Mouse (Mus musculus) left cerebral cortex, postnatal 14 days (tissue): ENCODE data around the gene Ptpn23. TPM values are rescaled to one million over a fixed set of nuclear protein-coding genes. Genes with fewer than 3 reads are reported as not detected.
"Not testable (repeated sequence)": the region's sequence is repeated elsewhere in the genome, so short reads cannot be mapped to it uniquely, and the experiment has no call there.

Source experiments
- DNase-seq, 2 experiments: peaks; one replicate each; pipeline ENCODE4 v3.0.0; 2021 to 2022; ENCODE audit warnings: low spot score in 2 of 2, mixed read lengths in 1 of 2
- intact Hi-C: fragments of 180-260 bp; cut with DNase I; formaldehyde crosslinking; loops from one replicate; pipeline ENCODE4 v1.15.1; 2025
- total RNA-seq, 2 experiments: library from RNA; stranded (reverse); gene quantifications; 2 replicates each; pipeline ENCODE4 v1.2.3; 2021

Ptpn23 gene
- total RNA-seq, 2 experiments from 2014 or later, result 54.2 to 59.7 TPM

GRCm38 (mm10) chr9:110390843-110391242 lies 17.2 kb downstream of the Ptpn23 start:
- intact Hi-C loops, result no loop called here
- DNase-seq, result no peak

GRCm38 (mm10) chr9:110388011-110388410 lies 20.0 kb downstream of the Ptpn23 start:
- intact Hi-C loops, result no loop called here

DNA sequence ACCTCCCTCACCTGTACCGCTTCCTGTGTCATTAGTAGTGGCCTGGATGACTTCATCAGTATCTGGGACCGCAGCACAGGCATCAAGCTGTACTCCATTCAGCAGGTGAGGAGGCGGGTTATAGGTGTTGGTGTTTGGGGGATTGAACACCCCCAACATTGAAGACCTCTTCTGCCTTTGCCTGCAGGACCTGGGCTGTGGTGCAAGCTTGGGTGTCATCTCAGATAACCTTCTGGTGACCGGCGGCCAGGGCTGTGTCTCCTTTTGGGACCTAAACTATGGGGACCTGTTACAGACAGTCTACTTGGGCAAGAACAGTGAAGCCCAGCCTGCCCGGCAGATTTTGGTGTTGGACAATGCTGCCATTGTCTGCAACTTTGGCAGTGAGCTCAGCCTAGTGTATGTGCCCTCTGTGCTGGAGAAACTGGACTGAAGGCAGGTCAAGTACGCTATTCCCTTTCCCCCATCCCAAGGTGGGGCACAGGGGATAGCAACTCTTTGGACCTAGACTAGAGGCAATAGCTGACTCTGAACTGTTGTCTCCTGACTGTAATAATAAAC lies 23.6 kb downstream of the Ptpn23 start:
- intact Hi-C loops, result no loop called here
- DNase-seq, result no peak

More at GRCm38 (mm10) chr9:110388011-110388410, 20.0 kb downstream of the Ptpn23 start:
- DNase-seq, result no peak

DNA sequence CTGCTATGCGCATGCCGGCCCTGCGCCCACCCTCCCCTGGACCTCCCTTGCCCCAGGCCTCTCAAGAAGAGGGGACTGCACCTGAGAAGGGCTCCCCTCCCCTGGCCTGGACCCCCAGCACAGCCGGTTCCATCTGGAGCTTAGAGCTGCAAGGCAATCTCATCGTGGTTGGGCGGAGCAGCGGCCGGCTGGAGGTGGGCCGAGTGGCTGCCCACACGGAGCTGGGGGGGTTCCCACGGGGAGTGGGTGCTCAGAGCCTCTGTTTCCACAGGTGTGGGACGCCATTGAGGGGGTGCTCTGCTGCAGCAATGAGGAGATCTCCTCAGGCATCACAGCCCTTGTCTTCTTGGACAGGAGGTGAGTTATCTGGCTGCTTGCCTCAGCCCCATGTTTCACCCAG lies 26.7 kb downstream of the Ptpn23 start:
- DNase-seq, result no peak
- intact Hi-C loops, result no loop called here

- intact Hi-C loops, result no loop called here
Observed at GRCm38 (mm10) chr9:110380662-110381061, 27.4 kb downstream of the Ptpn23 start.

DNA sequence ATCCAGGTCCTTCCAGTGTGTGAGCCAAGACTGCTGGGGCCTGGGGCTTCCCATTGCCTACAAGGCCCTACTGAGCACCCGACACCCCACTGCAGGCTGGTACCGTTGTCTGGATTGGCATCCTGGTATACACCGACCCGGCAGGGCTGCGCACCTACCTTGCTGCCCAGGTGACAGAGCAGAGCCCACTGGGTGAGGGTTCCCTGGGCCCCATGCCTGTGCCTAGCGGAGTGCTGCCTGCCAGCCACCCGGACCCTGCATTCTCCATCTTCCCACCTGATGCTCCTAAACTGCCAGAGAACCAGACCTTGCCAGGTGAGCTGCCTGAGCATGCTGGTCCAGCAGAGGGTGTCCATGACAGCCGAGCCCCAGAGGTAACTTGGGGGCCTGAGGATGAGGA lies 28.7 kb downstream of the Ptpn23 start:
- DNase-seq, result no peak
- intact Hi-C loops, result no loop called here

More at GRCm38 (mm10) chr9:110380662-110381061, 27.4 kb downstream of the Ptpn23 start:
- DNase-seq, result no peak

- intact Hi-C loops, result not testable (repeated sequence)
- peak in 1 of 2 experiments; percentile 49 for DNase-seq
Observed at GRCm38 (mm10) chr9:110377655-110378054, 30.4 kb downstream of the Ptpn23 start.

- intact Hi-C loops, result no loop called here
- DNase-seq, result no peak
Observed at GRCm38 (mm10) chr9:110375668-110376067, 32.3 kb downstream of the Ptpn23 start.

DNA sequence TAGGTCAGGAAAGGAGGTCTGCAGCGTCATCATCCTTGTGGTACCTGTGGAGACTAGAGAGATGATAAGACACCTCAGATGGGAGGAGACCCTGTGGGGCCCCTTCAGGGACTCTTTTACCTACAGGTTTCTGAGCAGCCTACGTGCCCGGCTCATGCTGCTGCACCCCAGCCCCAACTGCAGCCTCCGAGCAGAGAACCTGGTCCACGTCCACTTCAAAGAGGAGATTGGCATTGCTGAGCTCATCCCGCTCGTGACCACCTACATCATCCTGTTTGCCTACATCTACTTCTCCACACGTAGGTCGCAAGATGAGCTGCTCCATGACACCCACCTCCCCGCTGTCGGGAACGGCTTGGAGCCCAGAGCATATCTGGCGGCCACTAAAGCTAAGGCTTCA lies 34.1 kb downstream of the Ptpn23 start:
- intact Hi-C loops, result no loop called here
- DNase-seq, result no peak

- DNase-seq, result no peak
- intact Hi-C loops, result no loop called here
Observed at GRCm38 (mm10) chr9:110369860-110370259, 38.2 kb downstream of the Ptpn23 start.

DNA sequence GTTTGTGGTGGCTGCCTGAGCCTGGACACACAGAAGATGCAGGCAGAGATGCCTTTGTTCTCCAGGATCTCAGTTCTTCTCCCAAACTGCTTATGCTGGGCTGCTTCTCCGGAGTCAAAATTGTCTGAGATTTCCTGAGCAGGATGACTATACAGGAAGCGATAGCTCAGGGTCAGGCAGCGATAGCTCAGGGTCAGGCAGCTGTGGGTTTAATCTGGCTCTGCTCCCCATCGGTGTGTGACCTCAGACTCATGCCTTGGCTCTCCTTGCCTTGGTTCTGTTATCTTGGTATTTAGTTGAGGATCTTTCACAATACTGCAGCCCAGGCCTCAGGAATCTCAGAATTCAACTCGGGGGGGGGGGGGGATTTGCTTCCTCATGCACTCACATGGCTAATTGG lies 41.3 kb downstream of the Ptpn23 start:
- DNase-seq, result no peak
- intact Hi-C loops, result no loop called here

DNA sequence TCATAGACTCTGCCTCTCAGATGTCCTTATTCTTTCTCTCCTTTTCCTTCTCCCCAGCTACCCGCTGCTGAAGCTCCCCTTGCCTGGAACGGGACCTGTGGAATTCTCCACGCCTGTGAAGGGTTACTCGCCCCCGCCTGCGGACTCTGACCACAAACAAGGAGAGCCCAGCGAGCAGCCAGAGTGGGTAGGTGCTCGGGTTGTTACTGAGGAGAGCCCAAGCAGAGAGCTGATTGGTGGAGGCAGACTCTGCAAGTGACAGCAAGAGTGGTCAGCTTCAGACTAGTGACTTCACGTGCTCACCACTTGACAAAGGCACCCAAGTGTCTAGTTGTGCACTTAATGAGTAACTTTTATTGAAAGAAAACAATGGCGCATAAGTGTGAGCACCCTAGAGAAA lies 45.7 kb downstream of the Ptpn23 start:
- intact Hi-C loops, result no loop called here
- DNase-seq, result no peak

DNA sequence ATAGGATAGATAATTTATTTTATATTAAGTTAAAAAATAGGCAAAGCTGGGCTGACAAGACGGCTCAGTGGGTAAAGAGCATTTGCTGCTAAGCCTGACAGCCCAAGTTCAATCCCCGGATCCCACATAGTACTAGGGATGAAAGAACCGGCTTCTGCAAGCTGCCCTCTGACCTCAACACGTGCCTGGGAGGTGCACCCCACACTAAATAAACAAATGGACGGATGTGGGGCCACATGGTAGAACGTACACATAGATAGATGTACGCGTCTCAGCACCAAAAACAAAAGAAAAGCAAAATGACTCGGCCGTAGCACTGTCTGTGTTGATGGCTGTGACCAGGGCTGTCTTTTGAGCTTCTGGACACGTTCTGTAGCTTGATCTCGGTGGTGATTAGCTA lies 46.7 kb downstream of the Ptpn23 start:
- no peak for DNase-seq
- intact Hi-C loops, result no loop called here

- intact Hi-C loops, result no loop called here
- DNase-seq, result no peak
Observed at GRCm38 (mm10) chr9:110358341-110358740, 49.7 kb downstream of the Ptpn23 start.

GRCm38 (mm10) chr9:110351932-110352632 lies 55.9 kb downstream of the Ptpn23 start:
- DNase-seq, result no peak
- intact Hi-C loops, result no loop called here

- no peak for DNase-seq
- intact Hi-C loops, result no loop called here
Observed at GRCm38 (mm10) chr9:110351350-110351749, 56.7 kb downstream of the Ptpn23 start.

- no peak for DNase-seq
- intact Hi-C loops, result no loop called here
Observed at GRCm38 (mm10) chr9:110350612-110351011, 57.4 kb downstream of the Ptpn23 start.

DNA sequence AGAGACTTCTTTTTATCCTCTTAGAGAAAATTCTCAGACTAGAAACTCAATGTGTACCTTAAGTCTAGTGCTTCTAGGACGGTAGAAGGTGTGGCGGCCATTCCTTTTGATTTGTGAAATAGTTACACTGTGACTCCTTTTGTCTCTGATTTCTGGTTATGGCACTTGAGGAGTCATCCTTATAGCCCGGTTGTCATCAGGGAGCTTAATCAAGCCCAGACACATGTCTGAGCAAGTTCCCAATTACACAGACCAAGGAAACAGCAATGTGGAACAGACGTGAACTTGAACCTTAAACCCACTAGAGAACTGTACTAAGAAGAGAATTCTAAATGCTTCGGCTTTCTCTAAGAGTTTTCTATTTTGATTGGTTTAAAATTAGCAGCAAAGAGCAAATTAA lies 57.8 kb downstream of the Ptpn23 start:
- intact Hi-C loops, result no loop called here
- no peak for DNase-seq

DNA sequence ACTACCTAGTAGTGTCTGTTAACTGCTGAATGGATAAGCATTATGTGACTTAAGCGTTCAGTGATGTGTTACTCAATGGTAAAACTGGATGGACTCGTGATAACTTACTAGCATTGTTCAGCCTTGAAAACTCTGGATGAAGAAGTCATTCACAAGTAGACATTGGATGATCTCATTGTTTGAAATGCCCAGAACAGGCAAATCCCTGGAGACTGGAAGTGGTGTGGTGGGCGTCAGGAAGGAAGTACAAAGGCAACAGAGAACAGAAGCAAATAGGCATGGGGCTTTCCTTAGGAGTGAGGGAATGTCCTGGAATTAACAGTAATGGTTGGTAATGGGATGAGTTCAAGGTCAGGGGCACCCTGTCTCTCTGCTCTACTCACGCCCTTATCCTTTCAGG lies 59.1 kb downstream of the Ptpn23 start:
- no peak for DNase-seq
- intact Hi-C loops, result no loop called here

DNA sequence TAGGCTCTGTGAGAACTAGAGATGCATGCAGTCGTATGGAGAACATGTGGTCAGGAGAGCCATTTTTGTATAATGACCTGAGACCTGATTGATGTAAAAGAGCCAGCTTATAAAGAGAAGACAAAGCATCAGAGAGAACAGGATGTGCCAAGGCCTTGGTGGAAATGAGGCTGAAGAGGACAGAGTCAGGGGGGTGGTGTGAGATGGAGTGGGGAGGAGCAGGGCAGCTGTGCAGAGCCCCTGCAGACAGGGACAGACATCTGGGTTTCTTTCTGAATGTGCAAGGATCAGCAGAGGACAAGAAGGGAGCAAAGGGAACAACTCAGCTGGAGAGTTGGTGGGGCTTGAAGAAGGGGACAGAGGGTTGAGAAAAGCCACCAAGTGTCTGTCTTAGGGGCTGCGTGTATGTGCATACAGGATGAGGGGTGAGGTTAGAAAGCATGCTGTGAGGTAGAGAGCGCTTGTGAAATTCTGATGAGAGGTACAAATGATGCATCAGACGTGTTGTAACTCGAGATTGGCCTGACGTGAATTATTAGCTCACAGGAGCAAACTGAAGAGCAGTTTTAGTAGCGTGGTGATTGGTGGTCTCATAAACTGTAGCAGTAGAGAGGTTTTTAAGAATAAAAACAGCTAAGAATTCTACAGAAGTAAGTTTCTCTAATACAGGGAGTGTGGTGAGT lies 62.8 kb downstream of the Ptpn23 start:
- intact Hi-C loops, result no loop called here
- DNase-seq, result no peak

GRCm38 (mm10) chr9:110343805-110344204 lies 64.2 kb downstream of the Ptpn23 start:
- intact Hi-C loops, result no loop called here

More at GRCm38 (mm10) chr9:110343805-110344204, 64.2 kb downstream of the Ptpn23 start:
- no peak for DNase-seq
